Mouse (Mus musculus) retina, adult 2 months (tissue): ENCODE measurements at regions not wholly inside any gene's neighbourhood (a gene's known extent, or its start where the extent isn't known, plus 50 kb on each side); places are given as distances from the start of the nearest gene placed in this dataset.

ENCODE experiments used
- DNase-seq: peaks from one replicate; pipeline ENCODE4 v3.0.0-alpha.2; 2012; ENCODE audit warnings: low read depth, low spot score

- DNase-seq = no peak
Observed at GRCm38 (mm10) chr7:113621316-113621715, 107.7 kb downstream of the Far1 start.

GRCm38 (mm10) chr7:113621898-113622510 lies 108.4 kb downstream of the Far1 start:
- DNase-seq = no peak

DNA sequence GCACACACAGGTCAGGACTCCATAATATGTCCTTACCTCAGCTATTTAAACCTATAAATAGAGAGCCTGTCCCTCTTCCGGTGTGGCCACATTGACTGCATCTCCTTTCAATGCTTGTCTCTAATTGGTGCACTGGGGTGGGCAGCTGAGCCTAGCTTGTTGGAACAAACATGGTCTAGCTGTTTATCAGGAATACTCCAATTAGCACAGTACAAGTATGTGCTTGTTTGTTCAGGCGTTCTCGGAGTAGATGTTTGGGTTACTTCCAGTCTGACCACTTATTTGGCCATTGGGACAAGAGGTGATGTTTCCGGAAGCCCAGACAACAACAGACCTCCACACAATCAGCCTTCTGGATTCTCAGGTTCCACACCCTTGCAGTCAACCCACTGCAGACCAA lies 109.7 kb downstream of the Far1 start:
- DNase-seq = no peak

DNA sequence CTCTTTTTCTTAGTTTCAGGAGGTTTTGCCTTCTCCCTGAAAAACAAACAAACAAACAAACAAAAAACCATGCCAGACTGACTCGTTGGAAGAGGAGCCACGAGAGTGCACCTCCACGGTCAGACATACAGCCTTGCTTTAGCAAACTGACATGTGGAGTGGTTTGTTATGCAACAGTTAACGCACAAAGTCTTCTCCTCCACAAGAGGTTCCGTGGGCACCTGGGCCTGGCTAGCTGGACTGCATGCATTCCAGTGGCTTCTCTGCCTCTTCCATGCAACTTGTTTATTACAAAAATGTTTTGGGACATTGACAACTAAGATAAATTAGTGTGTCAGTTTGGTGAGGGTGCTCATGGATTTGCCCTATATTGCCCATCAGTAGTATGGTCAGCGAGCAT lies 110.3 kb downstream of the Far1 start:
- no peak for DNase-seq

GRCm38 (mm10) chr7:113626734-113627133 lies 113.1 kb downstream of the Far1 start:
- no peak for DNase-seq

DNA sequence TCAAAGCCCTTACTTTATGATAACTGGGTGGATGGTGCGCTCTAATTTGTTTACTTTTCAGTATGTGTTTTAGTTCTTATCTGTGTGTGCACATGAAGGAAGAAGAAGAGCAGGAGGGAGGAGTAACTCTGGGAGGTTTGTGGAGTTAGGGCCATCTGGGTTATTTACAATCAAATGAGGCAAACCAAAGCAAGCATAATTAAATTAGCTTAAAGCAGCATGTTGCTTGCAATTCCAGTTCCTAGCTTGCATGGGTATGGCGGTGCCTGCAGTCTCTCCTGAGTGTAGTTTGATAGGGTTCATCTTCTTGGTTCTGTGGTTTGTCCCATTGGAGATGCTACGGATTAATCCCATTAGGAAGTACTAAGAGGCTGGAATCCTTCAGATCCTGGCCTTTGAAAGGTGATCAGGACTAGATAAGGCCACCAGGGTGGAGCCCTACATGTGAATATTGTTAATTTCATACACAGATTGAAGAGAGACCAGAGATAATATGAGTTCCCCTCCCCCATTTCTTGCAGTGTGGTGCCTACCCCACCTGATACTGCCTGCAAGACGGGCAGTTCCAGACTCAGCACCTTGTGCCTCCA lies 123.5 kb downstream of the Far1 start:
- no peak for DNase-seq

GRCm38 (mm10) chr7:113638098-113638497 lies 124.5 kb downstream of the Far1 start:
- DNase-seq = no peak

DNA sequence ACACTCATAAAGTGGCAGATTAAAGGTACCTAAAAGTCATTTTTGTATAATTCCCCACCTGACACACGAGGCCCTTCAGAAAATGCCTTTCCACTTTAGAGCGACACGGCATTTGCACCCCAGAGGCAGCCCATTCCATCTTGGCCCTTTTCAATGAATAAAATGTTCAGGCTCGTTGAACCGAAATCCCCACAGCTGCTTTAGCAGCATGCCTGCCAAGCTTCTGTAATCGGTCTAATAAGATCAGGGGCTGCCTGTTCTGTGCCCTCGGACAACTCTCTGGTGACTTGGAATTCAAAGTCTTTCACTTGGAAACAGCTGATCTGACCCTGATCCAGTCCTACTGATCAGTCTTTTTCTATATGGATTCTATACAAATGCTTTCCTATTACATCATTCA lies 123.3 kb upstream of the Spon1 start:
- peak; percentile 11 for DNase-seq

DNA sequence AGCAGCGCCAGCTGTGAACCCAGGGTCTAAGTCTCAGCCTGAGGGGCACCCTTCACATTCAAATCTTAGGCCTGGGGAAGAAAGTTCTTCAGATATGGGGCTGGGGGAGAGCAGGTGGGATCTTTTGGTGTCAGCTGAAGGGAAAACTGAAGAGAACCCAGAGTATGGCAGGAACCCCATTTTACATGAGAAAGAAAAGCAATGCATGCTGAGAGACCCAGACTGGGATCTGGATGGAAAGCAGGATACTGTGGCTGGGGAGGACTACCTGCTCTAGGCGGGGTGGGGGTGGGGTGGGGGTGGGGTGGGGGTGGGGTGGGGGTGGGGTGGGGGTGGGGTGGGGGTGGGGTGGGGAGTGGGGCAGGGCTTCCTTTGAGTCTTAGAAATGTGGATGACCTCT lies 115.2 kb upstream of the Spon1 start:
- no peak for DNase-seq

DNA sequence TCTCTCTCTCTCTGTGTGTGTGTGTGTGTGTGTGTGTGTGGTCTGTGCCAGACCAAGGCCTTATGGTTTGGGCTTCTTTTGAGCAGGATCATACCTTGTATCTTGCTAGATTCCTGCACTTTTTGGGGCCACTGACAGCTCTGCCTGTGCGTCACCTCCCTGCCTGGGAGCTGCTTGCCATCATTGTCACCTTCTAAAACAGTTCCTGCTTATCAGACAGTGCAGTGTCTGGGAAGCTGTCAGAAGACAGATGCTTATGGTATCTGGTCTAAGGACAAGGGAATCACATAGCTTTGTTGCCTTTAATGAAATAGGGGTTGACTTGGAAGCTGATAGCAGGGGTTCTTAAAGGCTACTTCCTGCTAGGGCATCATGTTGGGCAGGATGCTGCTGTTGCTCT lies 114.1 kb upstream of the Spon1 start:
- DNase-seq = no peak

- peak; percentile 6 for DNase-seq
Observed at GRCm38 (mm10) chr7:113653130-113653529, 112.7 kb upstream of the Spon1 start.

GRCm38 (mm10) chr7:113655336-113655735 lies 110.5 kb upstream of the Spon1 start:
- no peak for DNase-seq

GRCm38 (mm10) chr7:113672779-113673595 lies 92.8 kb upstream of the Spon1 start:
- no peak for DNase-seq

GRCm38 (mm10) chr7:113673596-113673956 lies 92.2 kb upstream of the Spon1 start:
- DNase-seq = no peak

DNA sequence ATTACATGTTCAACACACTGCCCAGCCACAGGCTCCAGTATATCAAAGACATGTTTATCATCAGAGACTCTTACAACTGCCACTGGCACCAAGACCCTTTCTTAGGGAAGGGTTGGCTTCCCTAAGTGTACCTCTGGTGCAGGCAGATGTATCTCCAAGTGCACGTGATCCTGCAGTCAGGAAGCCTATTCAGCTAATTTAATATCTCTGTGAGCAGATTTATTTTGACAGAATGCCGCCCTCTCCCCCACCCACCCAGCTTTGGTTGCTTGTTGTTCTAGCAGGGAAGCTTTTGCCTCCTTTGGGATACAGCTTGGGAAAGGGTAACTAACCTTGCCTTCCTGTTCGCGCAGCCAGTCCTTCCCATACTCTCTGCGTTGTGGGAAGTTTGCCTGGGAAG lies 83.5 kb upstream of the Spon1 start:
- DNase-seq = no peak

DNA sequence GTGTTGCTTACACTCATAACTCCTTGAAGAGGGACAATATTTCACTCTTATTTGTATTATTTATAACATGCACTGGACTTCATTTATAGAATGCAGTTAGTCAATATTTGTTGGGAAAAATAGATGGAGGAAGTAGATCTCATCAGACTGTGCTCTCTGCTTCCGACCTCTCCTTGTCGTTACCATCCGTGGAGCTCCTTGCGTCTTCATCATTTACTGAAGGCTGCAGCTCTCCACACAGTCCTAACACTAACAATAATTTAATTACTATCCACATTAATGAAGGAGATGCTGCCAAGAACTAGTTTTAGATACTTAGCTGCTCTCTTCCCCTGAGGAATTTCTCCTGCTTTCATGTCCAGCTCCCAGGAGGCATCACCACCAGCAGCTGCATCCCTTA lies 80.4 kb upstream of the Spon1 start:
- DNase-seq = no peak

- DNase-seq = no peak
Observed at GRCm38 (mm10) chr7:113686527-113686926, 79.3 kb upstream of the Spon1 start.

GRCm38 (mm10) chr7:113687566-113687965 lies 78.2 kb upstream of the Spon1 start:
- no peak for DNase-seq

GRCm38 (mm10) chr7:113688231-113688669 lies 77.5 kb upstream of the Spon1 start:
- DNase-seq = no peak

GRCm38 (mm10) chr7:113688717-113689116 lies 77.1 kb upstream of the Spon1 start:
- no peak for DNase-seq

GRCm38 (mm10) chr7:113689131-113689530 lies 76.7 kb upstream of the Spon1 start:
- DNase-seq = no peak

GRCm38 (mm10) chr7:113691756-113692155 lies 74.0 kb upstream of the Spon1 start:
- no peak for DNase-seq

DNA sequence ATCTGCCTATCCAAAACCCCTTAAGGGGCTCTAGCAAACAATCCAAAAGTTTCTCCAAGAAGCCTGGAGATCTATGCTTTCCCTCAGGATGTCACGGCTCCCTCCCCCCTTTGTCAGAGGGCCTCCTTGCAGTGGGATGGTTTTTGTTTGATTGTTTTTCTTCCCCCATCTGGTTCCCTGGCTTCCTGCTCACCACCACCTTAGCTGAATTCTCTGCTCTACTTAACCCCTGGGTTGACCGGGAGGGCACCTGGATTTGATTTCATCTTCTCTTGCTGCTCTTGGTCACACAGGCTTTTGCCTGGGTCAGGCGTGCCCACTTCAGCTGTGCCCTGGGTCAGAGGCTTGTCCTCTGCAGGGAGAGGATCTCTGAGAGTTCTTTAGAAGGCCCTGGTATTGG lies 72.3 kb upstream of the Spon1 start:
- DNase-seq = no peak
